Mouse (Mus musculus) MEL (cell line): ENCODE data around the gene Cyp2e1.

Experiments used
- CHD2 ChIP-seq: IDR thresholded peaks from 2 replicates; pipeline ENCODE4 v1.6.1; 2011; ENCODE audit warnings: low read length, improper control_type of control experiment
- CTCF ChIP-seq, 3 experiments: IDR thresholded peaks in 2 of 3; conservative IDR thresholded peaks in 1 of 3; 2 replicates each; pipeline ENCODE4 v1.5.1; 2011 to 2012; ENCODE audit warnings: low read length in 3 of 3, low read depth in 2 of 3, mild to moderate bottlenecking in 2 of 3, improper control_type of control experiment in 1 of 3, inconsistent platforms in 1 of 3, mixed read lengths in 1 of 3, moderate library complexity in 1 of 3; ENCODE audit not compliant: control insufficient read depth in 1 of 3, insufficient read depth in 1 of 3, poor library complexity in 1 of 3, severe bottlenecking in 1 of 3
- GABPA ChIP-seq: IDR thresholded peaks from 2 replicates; pipeline ENCODE4 v1.6.1; 2012; ENCODE audit warnings: low read depth, mild to moderate bottlenecking, inconsistent platforms, low read length, improper control_type of control experiment, moderate library complexity
- JUND ChIP-seq: IDR thresholded peaks from 2 replicates; pipeline ENCODE4 v1.6.1; 2011; ENCODE audit warnings: low read depth, mild to moderate bottlenecking, improper control_type of control experiment, low read length
- MAFK ChIP-seq: IDR thresholded peaks from 2 replicates; pipeline ENCODE4 v1.6.1; 2011; ENCODE audit warnings: low read depth, mild to moderate bottlenecking, low read length, improper control_type of control experiment, borderline replicate concordance
- MAX ChIP-seq: IDR thresholded peaks from 2 replicates; pipeline ENCODE4 v1.6.1; 2011; ENCODE audit warnings: low read length, improper control_type of control experiment
- POLR2A ChIP-seq, 2 experiments: IDR thresholded peaks; 2 replicates each; pipeline ENCODE4 v1.6.1; 2011 to 2012; ENCODE audit warnings: low read length in 2 of 2, mild to moderate bottlenecking in 2 of 2, control low read depth in 1 of 2, improper control_type of control experiment in 1 of 2, low read depth in 1 of 2, moderate library complexity in 1 of 2; ENCODE audit not compliant: control insufficient read depth in 1 of 2, insufficient read depth in 1 of 2, poor library complexity in 1 of 2
- UBTF ChIP-seq: IDR thresholded peaks from 2 replicates; pipeline ENCODE4 v1.6.1; 2012; ENCODE audit warnings: low read depth, mild to moderate bottlenecking, inconsistent platforms, low read length, improper control_type of control experiment, moderate library complexity, borderline replicate concordance; ENCODE audit not compliant: insufficient read depth
- ZMIZ1 ChIP-seq: IDR thresholded peaks from 2 replicates; pipeline ENCODE4 v1.6.1; 2012; ENCODE audit warnings: low read depth, mild to moderate bottlenecking, inconsistent platforms, low read length, improper control_type of control experiment, moderate library complexity

GRCm38 (mm10) chr7:140821653-140822329, 58.3 kb downstream of the Cyp2e1 start, which contains the start of gene Zfp941:
- TF ChIP-seq CTCF (IDR thresholded peaks at IDR 0.05 in 2 of 3, conservative IDR thresholded peaks at IDR 0.05 in 1 of 3; ENCODE audit: control insufficient read depth in 1 of 3, insufficient read depth in 1 of 3, low read depth in 2 of 3, low read length in 3 of 3, poor library complexity in 1 of 3, severe bottlenecking in 1 of 3), result no peak
- TF ChIP-seq UBTF, result no peak
- no peak for TF ChIP-seq CHD2
- no peak for TF ChIP-seq MAFK
- no peak for TF ChIP-seq ZMIZ1
- no peak for TF ChIP-seq MAX
- no peak for TF ChIP-seq POLR2A (IDR thresholded peaks at IDR 0.05; ENCODE audit: control insufficient read depth in 1 of 2, insufficient read depth in 1 of 2, low read depth in 1 of 2, low read length in 2 of 2, poor library complexity in 1 of 2)
- no peak for TF ChIP-seq GABPA
- TF ChIP-seq JUND, result no peak
